In the genomic region with DNA sequence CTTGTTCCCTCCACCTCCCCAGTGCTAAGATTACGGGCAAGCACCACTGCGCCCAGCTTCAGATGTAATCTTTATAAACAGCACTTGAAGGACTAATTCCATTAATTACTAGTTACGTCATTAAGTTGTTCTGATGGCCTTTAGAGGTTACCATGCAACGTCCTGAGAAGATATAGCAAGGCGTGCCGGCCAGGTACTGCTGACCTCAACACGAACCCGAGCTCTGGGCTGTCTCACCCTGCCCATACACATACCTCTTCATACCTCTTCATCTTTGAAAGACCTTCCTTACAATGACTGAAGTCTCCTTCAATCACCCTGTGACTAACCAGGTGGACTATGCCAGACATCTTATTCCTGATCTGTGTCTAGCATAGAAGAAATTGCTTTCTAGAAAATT, we compare ENCODE assay signal across 26 mouse cellular contexts.
"Had no signal": no experiment of that assay in that cellular context is flagged by ENCODE, and none has a peak within 500 bp of the region (broad histone marks: within the 10 kb centered on the region; RNA-seq: fewer than 3 reads in every experiment).

No protein-coding gene starts in this region.

- ATAC-seq: hindbrain, embryonic 16.5 days; inflammation-experienced regulatory T-cells, adult 6 months; intestine, embryonic 15.5 days had no signal

- DNase-seq: gastrocnemius, adult 2 months; gastrocnemius, postnatal 10 days; gastrocnemius, postnatal 25 days; heart, adult 18-20 months; heart, postnatal 10 days; heart, postnatal 4 days; kidney, adult 18-20 months; kidney, adult 8-10 months; kidney, postnatal 25 days; kidney, postnatal 4 days; liver; liver, embryonic 13.5 days had no signal

- H3K27ac ChIP-seq: gastrocnemius, adult 2 months; heart, embryonic 10.5 days; hindbrain, embryonic 10.5 days; hindbrain, embryonic 12.5 days; hindbrain, embryonic 14.5 days; intestine, embryonic 15.5 days; layer of hippocampus, adult 2 months; left cerebral cortex, adult 2 months; limb, embryonic 10.5 days; limb, embryonic 12.5 days; liver, embryonic 13.5 days had no signal

- H3K9me3 ChIP-seq: heart, embryonic 10.5 days; heart, embryonic 12.5 days; hindbrain, embryonic 10.5 days; hindbrain, embryonic 12.5 days; intestine, embryonic 15.5 days; kidney, embryonic 15.5 days; limb, embryonic 10.5 days; limb, embryonic 12.5 days; liver, embryonic 13.5 days had no signal

- H3K4me3 ChIP-seq: gastrocnemius, adult 2 months; heart, embryonic 10.5 days; heart, embryonic 12.5 days; hindbrain, embryonic 10.5 days; hindbrain, embryonic 12.5 days; intestine, embryonic 15.5 days; kidney, embryonic 15.5 days; layer of hippocampus, adult 2 months; left cerebral cortex, adult 2 months; limb, embryonic 10.5 days; limb, embryonic 12.5 days; liver, embryonic 13.5 days had no signal

- H3K4me2 ChIP-seq: heart, embryonic 12.5 days; hindbrain, embryonic 12.5 days; hindbrain, embryonic 14.5 days; intestine, embryonic 15.5 days; kidney, embryonic 15.5 days; limb, embryonic 12.5 days; liver, embryonic 11.5 days; liver, embryonic 13.5 days had no signal

- H3K9ac ChIP-seq: heart, embryonic 12.5 days; hindbrain, embryonic 12.5 days; hindbrain, embryonic 14.5 days; intestine, embryonic 15.5 days; kidney, embryonic 15.5 days; limb, embryonic 12.5 days; liver, embryonic 13.5 days had no signal

- H3K4me1 ChIP-seq: hindbrain, embryonic 10.5 days; hindbrain, embryonic 12.5 days; intestine, embryonic 15.5 days; limb, embryonic 10.5 days; limb, embryonic 12.5 days had no signal

- H3K27me3 ChIP-seq: heart, embryonic 12.5 days; hindbrain, embryonic 12.5 days; intestine, embryonic 15.5 days; kidney, embryonic 15.5 days; limb, embryonic 12.5 days; liver, embryonic 13.5 days had no signal

- H3K36me3 ChIP-seq: heart, embryonic 10.5 days; heart, embryonic 12.5 days; hindbrain, embryonic 10.5 days; hindbrain, embryonic 12.5 days; intestine, embryonic 15.5 days; kidney, embryonic 15.5 days; limb, embryonic 10.5 days; limb, embryonic 12.5 days; liver, embryonic 13.5 days had no signal
